Mouse (Mus musculus) megakaryocyte, embryonic 14.5 days (primary cell): Measurements from ENCODE around the gene Ect2l.

ENCODE experiments used
- FLI1 ChIP-seq: IDR thresholded peaks from 2 replicates; pipeline ENCODE4 v1.6.1; 2012; ENCODE audit warnings: low read length, inconsistent platforms, mixed read lengths
- GATA1 ChIP-seq: IDR thresholded peaks from 3 replicates; pipeline ENCODE4 v1.6.1; 2012; ENCODE audit warnings: mixed read lengths, low read length, inconsistent platforms, borderline replicate concordance

GRCm38 (mm10) chr10:18200656-18201055, 10.0 kb downstream of the Ect2l start:
- no peak for TF ChIP-seq FLI1
- no peak for TF ChIP-seq GATA1
